Mouse (Mus musculus) kidney, embryonic 16.5 days (tissue): ENCODE results near the gene Uncx. TPM values are rescaled to one million over a fixed set of nuclear protein-coding genes. Genes with fewer than 3 reads are reported as not detected.

Source experiments
- ATAC-seq: fragments of 200-750 bp; cut with Nextera tagmentation; 2 replicates; pipeline ENCODE4 v1.8.0; 2017; ENCODE audit warnings: moderate TSS enrichment; ENCODE audit not compliant: low FRiP score, low TSS enrichment
- H3K27ac ChIP-seq: fragments of 300-500 bp; sonication (generic); 2 replicates; pipeline ENCODE4 v1.5.1; 2014; ENCODE audit warnings: low read length
- H3K27me3 ChIP-seq: fragments of 300-500 bp; sonication (generic); 2 replicates; pipeline ENCODE4 v1.6.1; 2014; ENCODE audit warnings: low read length, control low read depth, mixed read lengths; ENCODE audit not compliant: insufficient read depth
- H3K36me3 ChIP-seq: fragments of 300-500 bp; sonication (generic); 2 replicates; pipeline ENCODE4 v1.6.1; 2014; ENCODE audit warnings: low read length, control low read depth, mixed read lengths; ENCODE audit not compliant: insufficient read depth
- H3K4me1 ChIP-seq: fragments of 300-500 bp; sonication (generic); 2 replicates; pipeline ENCODE4 v1.6.1; 2014; ENCODE audit warnings: low read length, control low read depth, mixed read lengths; ENCODE audit not compliant: insufficient read depth
- H3K4me2 ChIP-seq: fragments of 300-500 bp; sonication (generic); replicated peaks from 2 replicates; pipeline ENCODE4 v1.6.1; 2014; ENCODE audit warnings: low read depth, low read length
- H3K4me3 ChIP-seq: fragments of 300-500 bp; sonication (generic); 2 replicates; pipeline ENCODE4 v1.5.1; 2014; ENCODE audit warnings: mild to moderate bottlenecking, low read length
- H3K9ac ChIP-seq: fragments of 300-500 bp; sonication (generic); replicated peaks from 2 replicates; pipeline ENCODE4 v1.6.1; 2014; ENCODE audit warnings: low read length
- H3K9me3 ChIP-seq: fragments of 300-500 bp; sonication (generic); 2 replicates; pipeline ENCODE4 v1.6.1; 2016; ENCODE audit warnings: low read length, control low read depth
- WGBS: fragments of 180-500 bp; shearing (Covaris S2); extraction: QIAGEN DNeasy Blood & Tissue Kit; methylation state at CpG from one replicate; pipeline ENCODE4 v1.1.7; 2014; 5-methylcytosine and 5-hydroxymethylcytosine counted together
- polyA plus RNA-seq: library from polyadenylated mRNA; unstranded; fragments of >200 nt; fragmentation: Nextera tagmentation; extraction: Ambion mirVana; gene quantifications from 2 replicates; pipeline ENCODE4 v1.2.1, GENCODE M21; 2015

The Uncx gene
- polyA plus RNA-seq, 1 experiment from 2014 or later, result 52.8 TPM

DNA sequence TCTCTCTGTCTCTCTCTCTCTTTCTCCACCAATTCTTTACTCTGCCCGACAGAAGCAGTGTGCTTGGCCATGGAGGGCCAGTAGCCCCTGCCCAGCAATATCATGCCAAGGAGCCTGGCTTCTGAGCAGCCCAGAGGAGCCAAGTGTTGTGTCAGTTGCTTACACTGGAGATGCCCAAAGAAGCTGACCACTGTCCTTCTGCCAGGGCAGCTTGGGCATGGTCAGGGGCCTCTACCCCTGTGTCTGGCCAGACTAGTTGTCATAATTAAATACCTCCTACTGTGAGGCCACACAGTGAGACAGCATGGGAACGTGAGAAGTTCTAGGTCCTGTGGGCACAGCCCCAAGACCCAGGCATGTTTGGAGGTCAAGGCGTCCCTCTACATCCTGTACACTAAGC is 49.6 kb downstream of the Uncx start:
- peaks cover 20% of the 10 kb centered on the region for H3K27me3 ChIP-seq
- H3K4me3 ChIP-seq, result no peak overlapping the region
- no peaks in the 10 kb centered on the region for H3K9me3 ChIP-seq
- 38% methylated on average over 3 of the region's 3 CpGs for WGBS
- H3K4me1 ChIP-seq, result peaks cover 16% of the 10 kb centered on the region
- H3K9ac ChIP-seq, result no peak overlapping the region
- no peak overlapping the region for H3K4me2 ChIP-seq
- peak overlapping the region; percentile 5 for H3K27ac ChIP-seq
- peak; percentile 23; the same call in 1 of the 2 replicates for ATAC-seq
- H3K36me3 ChIP-seq, result no peaks in the 10 kb centered on the region

DNA sequence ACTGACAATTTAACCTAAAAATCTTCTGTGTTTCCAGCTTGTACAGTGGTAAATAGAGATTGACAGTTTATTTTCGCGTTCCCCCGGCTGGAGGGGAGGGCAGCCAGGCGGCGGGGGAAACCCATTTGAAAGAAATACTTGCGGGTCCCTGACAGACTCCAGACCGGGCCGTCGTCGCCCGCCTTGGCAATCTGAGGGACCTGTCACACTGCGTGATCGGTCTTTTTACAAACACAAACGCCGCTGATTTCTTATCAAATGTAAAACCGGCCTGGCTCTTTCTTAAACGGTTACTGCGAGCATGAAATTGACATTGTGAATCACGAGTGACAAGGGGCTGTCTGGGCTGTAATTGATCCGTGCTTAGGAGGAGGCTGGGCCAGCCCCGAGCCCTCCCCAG is 50.5 kb downstream of the Uncx start:
- H3K27ac ChIP-seq, result 0 out of 2 replicates have a peak overlapping the region, but pooled peaks have one; percentile 27
- ATAC-seq, result no peak
- peaks cover 25% of the 10 kb centered on the region for H3K27me3 ChIP-seq
- no peaks in the 10 kb centered on the region for H3K9me3 ChIP-seq
- no peaks in the 10 kb centered on the region for H3K36me3 ChIP-seq
- H3K4me3 ChIP-seq, result 0 out of 2 replicates have a peak overlapping the region, but pooled peaks have one; percentile 4
- 9% methylated on average over 21 of the region's 21 CpGs for WGBS
- H3K9ac ChIP-seq, result no peak overlapping the region; the same call in 1 of the 2 replicates
- peaks cover 25% of the 10 kb centered on the region for H3K4me1 ChIP-seq
- no peak overlapping the region for H3K4me2 ChIP-seq

DNA sequence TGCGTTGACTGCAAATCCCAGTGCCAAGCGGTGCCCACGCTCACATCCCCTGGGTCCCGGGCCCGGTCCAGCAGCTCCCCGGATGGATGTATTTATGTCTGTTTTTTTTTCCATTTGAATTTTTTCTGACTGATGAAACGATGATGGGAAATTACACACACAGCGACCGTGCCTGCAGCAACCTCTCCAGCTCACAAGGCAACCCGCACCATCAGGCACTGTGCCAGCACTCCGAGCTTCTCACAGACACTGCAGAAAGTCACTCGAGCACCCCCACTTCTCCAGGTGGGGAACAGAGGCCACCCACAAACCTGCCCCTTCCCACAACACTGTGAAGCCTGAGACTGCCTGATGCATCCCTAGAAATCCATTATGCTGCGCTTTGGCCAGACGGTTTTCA is 51.7 kb downstream of the Uncx start:
- Histone ChIP-seq H3K9ac (no peak overlapping the region), H3K4me3 (no peak overlapping the region), H3K4me1 (peaks cover 34% of the 10 kb centered on the region), H3K9me3 (no peaks in the 10 kb centered on the region), H3K27ac (no peak overlapping the region), H3K27me3 (peaks cover 26% of the 10 kb centered on the region), H3K4me2 (no peak overlapping the region), H3K36me3 (no peaks in the 10 kb centered on the region)
- ATAC-seq, result no peak
- WGBS, result 74% methylated on average over 14 of the region's 14 CpGs

Other genes starting within 250 kb of the Uncx start
- gene Adap1, start 217.9 kb upstream of the Uncx start, polyA plus RNA-seq, result 1.1 and 1.7 TPM in 2 replicates
- 99.3 and 104 TPM in 2 replicates for gene Cox19, start 192.1 kb upstream of the Uncx start, polyA plus RNA-seq
- not detected in 2 replicates for gene Cyp2w1, start 190.9 kb upstream of the Uncx start, polyA plus RNA-seq
- 6.6 and 6.7 TPM in 2 replicates for gene Gpr146, start 165.8 kb upstream of the Uncx start, polyA plus RNA-seq
- 0.60 and 0.92 TPM in 2 replicates for gene C130050O18Rik, start 138.2 kb upstream of the Uncx start, polyA plus RNA-seq
- 6.8 and 8.0 TPM in 2 replicates for gene Gper1, start 120.3 kb upstream of the Uncx start, polyA plus RNA-seq
- gene 3110082I17Rik, start 83.0 kb upstream of the Uncx start, polyA plus RNA-seq, result 44.1 and 46.1 TPM in 2 replicates
- gene Zfand2a, start 58.9 kb upstream of the Uncx start, polyA plus RNA-seq, result 10.8 and 13.5 TPM in 2 replicates
- gene Micall2, start 192.8 kb downstream of the Uncx start, polyA plus RNA-seq, result 5.4 TPM in 2 replicates
- 28.3 and 30.4 TPM in 2 replicates for gene Ints1, start 232.2 kb downstream of the Uncx start, polyA plus RNA-seq
- gene Mafk, start 248.0 kb downstream of the Uncx start, polyA plus RNA-seq, result 12.2 and 13.3 TPM in 2 replicates